Mouse (Mus musculus) erythroblast, embryonic 14.5 days (primary cell): ENCODE measurements around the gene Usp38.

ENCODE experiments used
- GATA1 ChIP-seq: IDR thresholded peaks from 2 replicates; pipeline ENCODE4 v1.6.1; 2012; ENCODE audit warnings: low read length, inconsistent platforms, mixed read lengths
- TAL1 ChIP-seq: IDR thresholded peaks from 3 replicates; pipeline ENCODE4 v1.6.1; 2012; ENCODE audit warnings: low read length, inconsistent platforms, mixed read lengths

DNA sequence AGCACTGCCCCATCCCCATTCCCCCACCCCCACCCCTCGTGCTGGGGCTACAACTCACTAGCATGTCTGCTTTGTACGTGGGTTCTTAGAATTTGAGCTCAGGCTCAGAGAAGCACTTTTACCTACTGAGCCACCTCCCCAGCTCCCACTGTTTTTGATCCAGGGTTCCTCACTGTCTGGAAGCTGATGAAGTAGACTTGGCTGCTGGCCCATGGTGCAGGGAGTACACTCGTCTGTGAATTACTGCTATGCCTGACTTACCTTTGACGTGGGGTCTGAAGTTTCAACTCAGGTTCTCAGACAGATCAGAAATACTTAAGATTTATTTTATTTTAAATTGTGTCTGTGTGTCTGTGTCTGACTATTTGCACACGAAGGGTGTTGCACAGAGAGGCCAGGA is 57.0 kb downstream of the Usp38 start:
- TF ChIP-seq GATA1 (no peak), TAL1 (no peak)
